Mouse (Mus musculus): Measurements from ENCODE around the gene Insm2. TPM values are rescaled to one million over a fixed set of nuclear protein-coding genes. Genes with fewer than 3 reads are reported as not detected.
A peak's percentile ranks its signal among the peaks of the same experiment; 100 is the strongest.

The Insm2 gene
- polyA plus RNA-seq, 1 experiment from 2014 or later: 0.09 TPM

- peak overlapping the region; percentile 33 for H3K4me3 ChIP-seq (replicated peaks; ENCODE audit: low read depth, low read length)
- no peaks in the 10 kb centered on the region for H3K36me3 ChIP-seq (ENCODE audit: insufficient read depth, low read length)
- 1% methylated on average over 109 of the region's 109 CpGs for WGBS
- peak overlapping the region; percentile 68 for H3K4me2 ChIP-seq (ENCODE audit: low read length)
- H3K9ac ChIP-seq (ENCODE audit: low read depth, low read length): no peak overlapping the region
- H3K27ac ChIP-seq: no peak overlapping the region
- no peaks in the 10 kb centered on the region for H3K9me3 ChIP-seq (replicated peaks; ENCODE audit: low read length)
- no peak for TF ChIP-seq CTCF (IDR thresholded peaks at IDR 0.05; ENCODE audit: low read depth)
- DNase-seq (ENCODE audit: low spot score) (peak; percentile 73), ATAC-seq (replicated peaks; ENCODE audit: low FRiP score, low read depth) (peak; percentile 92)
- peaks cover 16% of the 10 kb centered on the region; the same call in 1 of the 2 replicates for H3K4me1 ChIP-seq (replicated peaks; ENCODE audit: insufficient read depth, low read length)
- peaks cover 34% of the 10 kb centered on the region for H3K27me3 ChIP-seq (ENCODE audit: insufficient read depth, low read length)
These were observed 644 bp downstream of the Insm2 start for GRCm38 (mm10) chr12:55599639-55600502.

GRCm38 (mm10) chr12:55600503-55600994, 1.3 kb downstream of the Insm2 start:
- Histone ChIP-seq H3K27ac (no peak overlapping the region), H3K9ac (ENCODE audit: low read depth, low read length) (no peak overlapping the region), H3K27me3 (ENCODE audit: insufficient read depth, low read length) (peaks cover 34% of the 10 kb centered on the region), H3K36me3 (ENCODE audit: insufficient read depth, low read length) (no peaks in the 10 kb centered on the region), H3K4me3 (replicated peaks; ENCODE audit: low read depth, low read length) (peak overlapping the region; percentile 14; the same call in 1 of the 2 replicates), H3K9me3 (replicated peaks; ENCODE audit: low read length) (no peaks in the 10 kb centered on the region), H3K4me1 (replicated peaks; ENCODE audit: insufficient read depth, low read length) (peaks cover 16% of the 10 kb centered on the region; the same call in 1 of the 2 replicates), H3K4me2 (ENCODE audit: low read length) (peak overlapping the region; percentile 68)
- no peak for TF ChIP-seq CTCF (IDR thresholded peaks at IDR 0.05; ENCODE audit: low read depth)
- 0 out of 2 replicates have a peak, but pooled peaks have one; percentile 34 for ATAC-seq (replicated peaks; ENCODE audit: low FRiP score, low read depth)
- WGBS: 2% methylated on average over 42 of the region's 42 CpGs
- DNase-seq (ENCODE audit: low spot score): no peak

DNA sequence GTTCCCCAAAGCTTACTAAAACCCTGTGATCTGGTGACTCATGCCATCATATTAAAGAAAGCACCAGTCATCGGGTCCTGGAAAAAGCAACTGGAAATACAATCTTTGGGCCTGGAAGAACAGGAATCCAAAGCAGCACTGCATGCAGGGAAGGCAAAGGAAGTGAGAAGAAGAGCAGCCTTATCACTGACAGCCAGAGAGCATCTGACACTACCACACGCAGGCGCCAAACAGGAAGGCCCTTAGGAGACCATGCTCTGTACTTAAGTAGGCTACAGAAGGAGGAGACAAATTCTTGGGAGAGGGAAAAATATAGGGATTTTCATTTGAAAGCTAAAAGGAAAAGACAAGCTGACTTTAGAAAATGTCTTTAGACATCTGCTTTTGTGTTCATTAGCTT, 5.2 kb downstream of the Insm2 start:
- Histone ChIP-seq H3K9me3 (replicated peaks; ENCODE audit: low read length) (no peaks in the 10 kb centered on the region), H3K4me2 (ENCODE audit: low read length) (no peak overlapping the region), H3K36me3 (ENCODE audit: insufficient read depth, low read length) (no peaks in the 10 kb centered on the region), H3K4me3 (replicated peaks; ENCODE audit: low read depth, low read length) (no peak overlapping the region), H3K27me3 (ENCODE audit: insufficient read depth, low read length) (peaks cover 16% of the 10 kb centered on the region), H3K27ac (no peak overlapping the region), H3K4me1 (replicated peaks; ENCODE audit: insufficient read depth, low read length) (peaks cover 9% of the 10 kb centered on the region; the same call in 1 of the 2 replicates), H3K9ac (ENCODE audit: low read depth, low read length) (no peak overlapping the region)
- 62% methylated on average over 3 of the region's 3 CpGs for WGBS
- ATAC-seq (replicated peaks; ENCODE audit: low FRiP score, low read depth) (no peak), DNase-seq (ENCODE audit: low spot score) (no peak)
- no peak for TF ChIP-seq CTCF (IDR thresholded peaks at IDR 0.05; ENCODE audit: low read depth)

DNA sequence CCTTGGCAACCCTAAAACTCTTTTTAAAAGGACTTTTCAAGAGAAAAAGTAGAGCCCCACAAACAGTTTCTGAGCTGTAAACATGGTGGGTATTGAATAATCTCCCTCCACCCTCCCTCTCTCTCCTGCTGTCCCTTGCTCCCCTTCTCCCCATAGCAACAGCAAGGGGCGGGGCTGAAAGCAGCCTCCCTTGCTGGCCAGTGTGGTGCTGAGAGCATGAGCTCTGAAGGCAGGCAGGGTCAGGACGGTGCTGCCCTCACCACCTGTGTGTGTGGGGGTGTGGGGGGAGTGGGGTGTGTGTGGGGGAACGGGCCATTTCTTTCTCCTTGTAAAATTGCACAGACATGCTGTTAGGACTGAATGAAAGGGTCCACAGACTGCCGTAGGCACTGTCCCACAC, 8.7 kb downstream of the Insm2 start:
- peak; percentile 52; the same call in 1 of the 2 replicates for ATAC-seq (replicated peaks; ENCODE audit: low FRiP score, low read depth)

GRCm38 (mm10) chr12:55610812-55611211, 11.6 kb downstream of the Insm2 start:
- ATAC-seq (replicated peaks; ENCODE audit: low FRiP score, low read depth) (no peak), DNase-seq (ENCODE audit: low spot score) (no peak)
- Histone ChIP-seq H3K36me3 (ENCODE audit: insufficient read depth, low read length) (peaks cover 7% of the 10 kb centered on the region; the same call in 1 of the 2 replicates), H3K4me3 (replicated peaks; ENCODE audit: low read depth, low read length) (no peak overlapping the region), H3K9ac (ENCODE audit: low read depth, low read length) (no peak overlapping the region), H3K4me2 (ENCODE audit: low read length) (no peak overlapping the region), H3K27ac (no peak overlapping the region), H3K4me1 (replicated peaks; ENCODE audit: insufficient read depth, low read length) (no peaks in the 10 kb centered on the region), H3K27me3 (ENCODE audit: insufficient read depth, low read length) (no peaks in the 10 kb centered on the region), H3K9me3 (replicated peaks; ENCODE audit: low read length) (no peaks in the 10 kb centered on the region)
- 82% methylated on average over 2 of the region's 2 CpGs for WGBS
- no peak for TF ChIP-seq CTCF (IDR thresholded peaks at IDR 0.05; ENCODE audit: low read depth)

More for the DNA sequence above, 8.7 kb downstream of the Insm2 start:
- H3K27me3 ChIP-seq (ENCODE audit: insufficient read depth, low read length): no peaks in the 10 kb centered on the region
- no peak overlapping the region for H3K4me3 ChIP-seq (replicated peaks; ENCODE audit: low read depth, low read length)
- no peak overlapping the region for H3K9ac ChIP-seq (ENCODE audit: low read depth, low read length)
- DNase-seq (ENCODE audit: low spot score): no peak
- H3K36me3 ChIP-seq (ENCODE audit: insufficient read depth, low read length): 0 out of 2 replicates have a peak, but pooled peaks cover 3% of the 10 kb centered on the region
- no peak overlapping the region for H3K4me2 ChIP-seq (ENCODE audit: low read length)
- no peak overlapping the region for H3K27ac ChIP-seq
- H3K9me3 ChIP-seq (replicated peaks; ENCODE audit: low read length): no peaks in the 10 kb centered on the region
- no peak for TF ChIP-seq CTCF (IDR thresholded peaks at IDR 0.05; ENCODE audit: low read depth)
- 21% methylated on average over 4 of the region's 4 CpGs for WGBS
- H3K4me1 ChIP-seq (replicated peaks; ENCODE audit: insufficient read depth, low read length): no peaks in the 10 kb centered on the region

DNA sequence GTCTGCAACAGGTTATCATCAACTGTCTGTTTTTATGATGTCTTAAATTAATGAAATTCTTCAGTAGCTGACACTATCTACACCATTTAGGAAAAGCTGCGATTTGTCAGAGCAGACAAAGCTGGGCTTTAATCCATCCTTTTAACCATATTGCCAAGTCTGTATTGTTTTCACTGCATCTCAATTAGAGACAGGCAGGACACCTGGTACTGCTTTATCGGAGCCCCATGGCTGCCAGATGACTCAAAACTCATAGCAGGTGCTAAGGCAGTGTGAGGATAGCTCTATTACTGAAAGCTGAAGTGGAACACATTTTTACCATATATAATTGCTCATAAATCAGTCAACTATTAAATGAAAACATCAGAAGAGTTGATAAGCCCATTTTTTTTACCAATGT, 21.1 kb downstream of the Insm2 start:
- WGBS: 88% methylated on average over 2 of the region's 2 CpGs
- Histone ChIP-seq H3K4me3 (replicated peaks; ENCODE audit: low read depth, low read length) (no peak overlapping the region), H3K36me3 (ENCODE audit: insufficient read depth, low read length) (no peaks in the 10 kb centered on the region), H3K27ac (no peak overlapping the region), H3K4me2 (ENCODE audit: low read length) (no peak overlapping the region), H3K9me3 (replicated peaks; ENCODE audit: low read length) (no peaks in the 10 kb centered on the region), H3K4me1 (replicated peaks; ENCODE audit: insufficient read depth, low read length) (no peaks in the 10 kb centered on the region), H3K9ac (ENCODE audit: low read depth, low read length) (no peak overlapping the region), H3K27me3 (ENCODE audit: insufficient read depth, low read length) (no peaks in the 10 kb centered on the region)
- DNase-seq (ENCODE audit: low spot score): no peak
- TF ChIP-seq CTCF (IDR thresholded peaks at IDR 0.05; ENCODE audit: low read depth): no peak
- ATAC-seq (replicated peaks; ENCODE audit: low FRiP score, low read depth): no peak
